Mouse (Mus musculus): ENCODE results near the gene Cidec. TPM values are rescaled to one million over a fixed set of nuclear protein-coding genes. Genes with fewer than 3 reads are reported as not detected.

The Cidec gene
- polyA plus RNA-seq, 1 experiment, result 7.8 TPM

DNA sequence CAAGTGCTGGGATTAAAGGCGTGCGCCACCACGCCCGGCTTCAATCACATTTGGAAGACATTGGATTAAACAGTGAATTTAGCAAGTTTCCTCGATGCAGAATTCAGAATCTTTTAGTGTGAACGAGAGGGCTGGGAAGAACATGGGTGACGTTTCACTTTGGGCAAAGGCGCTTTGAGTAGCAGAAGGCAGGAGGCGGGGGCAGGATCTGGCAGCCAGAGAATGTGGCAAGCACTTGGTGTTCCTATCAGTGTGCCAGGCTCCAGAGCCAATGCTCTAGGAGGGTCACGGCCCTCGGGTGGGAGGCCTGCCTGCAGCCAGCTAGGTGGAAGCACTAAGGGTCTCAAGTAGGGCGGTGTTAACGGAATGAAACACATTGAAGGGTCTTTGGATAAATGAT lies 33.5 kb downstream of the Cidec start:
- 94% methylated on average over 13 of the region's 13 CpGs for WGBS
- no peak for DNase-seq (ENCODE audit: low read depth in 1 of 2, low spot score in 2 of 2)
- Histone ChIP-seq H3K27me3 (ENCODE audit: control insufficient read depth, insufficient read depth, low read length) (no peaks in the 10 kb centered on the region), H3K4me3 (ENCODE audit: extremely low read depth, insufficient read depth, insufficient read length) (no peak overlapping the region), H3K36me3 (ENCODE audit: control insufficient read depth, insufficient read depth, low read length) (peaks cover 18% of the 10 kb centered on the region), H3K4me1 (ENCODE audit: control insufficient read depth, insufficient read depth, insufficient read length) (no peaks in the 10 kb centered on the region), H3K27ac (ENCODE audit: insufficient read depth, low read length) (no peak overlapping the region)
- TF ChIP-seq CTCF (IDR thresholded peaks at IDR 0.05; ENCODE audit: extremely low read depth, insufficient read depth, insufficient read length, insufficient replicate concordance), result no peak
- no peak for TF ChIP-seq POLR2A (IDR thresholded peaks at IDR 0.05; ENCODE audit: low read depth, low read length)

GRCm38 (mm10) chr6:113396270-113397030 lies 39.1 kb downstream of the Cidec start:
- Histone ChIP-seq H3K36me3 (ENCODE audit: control insufficient read depth, insufficient read depth, low read length) (peaks cover 20% of the 10 kb centered on the region), H3K4me1 (ENCODE audit: control insufficient read depth, insufficient read depth, insufficient read length) (peaks cover 7% of the 10 kb centered on the region), H3K27ac (ENCODE audit: insufficient read depth, low read length) (no peak overlapping the region), H3K27me3 (ENCODE audit: control insufficient read depth, insufficient read depth, low read length) (no peaks in the 10 kb centered on the region), H3K4me3 (ENCODE audit: extremely low read depth, insufficient read depth, insufficient read length) (no peak overlapping the region)
- 91% methylated on average over 10 of the region's 10 CpGs for WGBS
- no peak for DNase-seq (ENCODE audit: low read depth in 1 of 2, low spot score in 2 of 2)
- TF ChIP-seq CTCF (IDR thresholded peaks at IDR 0.05; ENCODE audit: extremely low read depth, insufficient read depth, insufficient read length, insufficient replicate concordance) (no peak), POLR2A (IDR thresholded peaks at IDR 0.05; ENCODE audit: low read depth, low read length) (no peak)

DNA sequence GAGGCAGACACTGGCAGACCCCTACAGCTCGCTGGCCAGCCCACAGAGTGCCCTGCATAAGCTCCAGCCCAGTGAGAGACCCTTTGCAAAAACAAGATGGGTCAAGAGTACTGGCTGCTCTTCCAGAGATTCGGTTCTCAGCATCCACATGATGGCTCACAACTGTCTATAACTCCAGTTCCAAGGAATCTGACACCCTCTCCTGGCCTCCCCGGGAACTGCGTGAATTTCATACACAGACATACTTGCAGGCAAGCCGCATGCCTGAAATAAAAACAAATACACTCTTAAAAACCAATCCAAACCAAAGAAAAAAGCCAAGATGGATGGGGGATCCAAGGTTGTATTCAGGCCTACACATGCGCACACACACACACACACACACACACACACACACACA lies 40.1 kb downstream of the Cidec start:
- no peak overlapping the region for H3K4me3 ChIP-seq (ENCODE audit: extremely low read depth, insufficient read depth, insufficient read length)
- TF ChIP-seq CTCF (IDR thresholded peaks at IDR 0.05; ENCODE audit: extremely low read depth, insufficient read depth, insufficient read length, insufficient replicate concordance) (no peak), POLR2A (IDR thresholded peaks at IDR 0.05; ENCODE audit: low read depth, low read length) (no peak)
- H3K36me3 ChIP-seq (ENCODE audit: control insufficient read depth, insufficient read depth, low read length), result peaks cover 16% of the 10 kb centered on the region
- 91% methylated on average over 6 of the region's 6 CpGs for whole genome bisulfite sequencing
- no peaks in the 10 kb centered on the region for H3K27me3 ChIP-seq (ENCODE audit: control insufficient read depth, insufficient read depth, low read length)
- no peak overlapping the region for H3K27ac ChIP-seq (ENCODE audit: insufficient read depth, low read length)
- DNase-seq (ENCODE audit: low read depth in 1 of 2, low spot score in 2 of 2), result no peak
- H3K4me1 ChIP-seq (ENCODE audit: control insufficient read depth, insufficient read depth, insufficient read length), result peaks cover 7% of the 10 kb centered on the region

- Histone ChIP-seq H3K27ac (ENCODE audit: insufficient read depth, low read length) (no peak overlapping the region), H3K27me3 (ENCODE audit: control insufficient read depth, insufficient read depth, low read length) (no peaks in the 10 kb centered on the region), H3K36me3 (ENCODE audit: control insufficient read depth, insufficient read depth, low read length) (peaks cover 20% of the 10 kb centered on the region), H3K4me1 (ENCODE audit: control insufficient read depth, insufficient read depth, insufficient read length) (peaks cover 7% of the 10 kb centered on the region), H3K4me3 (ENCODE audit: extremely low read depth, insufficient read depth, insufficient read length) (no peak overlapping the region)
- WGBS, result 95% methylated on average over 11 of the region's 11 CpGs
- TF ChIP-seq POLR2A (IDR thresholded peaks at IDR 0.05; ENCODE audit: low read depth, low read length), result no peak
- no peak for TF ChIP-seq CTCF (IDR thresholded peaks at IDR 0.05; ENCODE audit: extremely low read depth, insufficient read depth, insufficient read length, insufficient replicate concordance)
- DNase-seq (ENCODE audit: low read depth in 1 of 2, low spot score in 2 of 2), result no peak
Measured at GRCm38 (mm10) chr6:113394811-113395210, 40.7 kb downstream of the Cidec start.

DNA sequence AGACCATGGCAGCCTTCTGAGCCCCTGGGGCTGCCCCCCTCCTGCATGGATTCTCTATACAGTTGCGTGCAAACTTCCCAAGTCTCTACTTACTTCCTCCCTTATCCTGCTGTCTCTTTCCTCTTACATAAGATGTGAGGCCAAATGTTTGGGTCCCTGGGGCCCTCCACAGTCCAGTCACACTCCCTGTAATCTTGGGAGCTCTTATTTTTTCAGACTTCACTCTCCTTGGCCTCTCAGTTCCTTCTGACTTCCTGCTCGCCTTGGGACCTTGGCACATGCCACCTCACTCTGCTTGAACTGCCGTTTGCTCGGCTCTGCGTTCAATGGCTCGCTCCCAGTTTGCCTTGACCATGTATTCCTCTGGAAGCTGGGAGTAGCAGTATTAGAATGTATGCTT lies 41.6 kb downstream of the Cidec start:
- no peak overlapping the region for H3K27ac ChIP-seq (ENCODE audit: insufficient read depth, low read length)
- no peak for DNase-seq (ENCODE audit: low read depth in 1 of 2, low spot score in 2 of 2)
- peaks cover 7% of the 10 kb centered on the region for H3K4me1 ChIP-seq (ENCODE audit: control insufficient read depth, insufficient read depth, insufficient read length)
- peaks cover 27% of the 10 kb centered on the region for H3K36me3 ChIP-seq (ENCODE audit: control insufficient read depth, insufficient read depth, low read length)
- 83% methylated on average over 6 of the region's 6 CpGs for WGBS
- no peak overlapping the region for H3K4me3 ChIP-seq (ENCODE audit: extremely low read depth, insufficient read depth, insufficient read length)
- H3K27me3 ChIP-seq (ENCODE audit: control insufficient read depth, insufficient read depth, low read length), result no peaks in the 10 kb centered on the region
- no peak for TF ChIP-seq POLR2A (IDR thresholded peaks at IDR 0.05; ENCODE audit: low read depth, low read length)
- no peak for TF ChIP-seq CTCF (IDR thresholded peaks at IDR 0.05; ENCODE audit: extremely low read depth, insufficient read depth, insufficient read length, insufficient replicate concordance)

DNA sequence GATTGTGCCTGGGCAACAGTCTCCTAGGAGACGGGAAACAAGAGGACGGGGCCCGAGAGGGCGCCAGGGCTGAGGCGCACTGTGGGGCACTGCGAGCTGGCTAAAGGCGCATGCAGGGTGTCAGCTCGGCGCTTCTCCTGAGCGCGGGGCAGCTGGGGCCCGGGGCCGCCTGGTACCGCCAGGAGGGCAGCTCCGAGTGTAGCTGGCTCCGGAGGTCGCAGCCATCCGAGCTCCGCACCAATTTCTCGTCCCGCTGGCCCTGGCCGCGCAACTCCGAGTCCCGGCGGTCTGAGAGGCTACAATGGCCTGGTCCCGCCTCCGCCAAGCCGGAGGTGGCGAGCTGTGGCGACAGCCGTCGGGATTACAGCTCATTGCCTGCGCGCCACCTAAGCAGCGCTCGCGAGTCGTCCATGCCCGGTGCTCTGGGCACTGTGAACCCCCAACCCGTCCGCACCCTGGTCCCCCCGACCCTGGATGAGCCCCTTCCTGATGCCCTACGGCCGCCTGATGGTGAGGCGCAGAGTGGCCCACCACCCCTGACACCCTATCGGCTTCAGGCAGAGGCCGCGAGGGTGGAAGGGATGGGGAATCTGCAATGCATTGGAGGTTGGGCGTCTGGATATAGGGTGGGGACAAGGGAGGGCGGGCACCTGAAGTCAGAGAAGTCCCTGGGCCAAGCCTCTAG lies 43.0 kb downstream of the Cidec start:
- no peak overlapping the region for H3K27ac ChIP-seq (ENCODE audit: insufficient read depth, low read length)
- WGBS, result 14% methylated on average over 51 of the region's 51 CpGs
- H3K4me3 ChIP-seq (ENCODE audit: extremely low read depth, insufficient read depth, insufficient read length), result no peak overlapping the region
- peaks cover 7% of the 10 kb centered on the region for H3K4me1 ChIP-seq (ENCODE audit: control insufficient read depth, insufficient read depth, insufficient read length)
- H3K36me3 ChIP-seq (ENCODE audit: control insufficient read depth, insufficient read depth, low read length), result peaks cover 35% of the 10 kb centered on the region
- TF ChIP-seq POLR2A (IDR thresholded peaks at IDR 0.05; ENCODE audit: low read depth, low read length) (no peak), CTCF (IDR thresholded peaks at IDR 0.05; ENCODE audit: extremely low read depth, insufficient read depth, insufficient read length, insufficient replicate concordance) (no peak)
- no peak for DNase-seq (ENCODE audit: low read depth in 1 of 2, low spot score in 2 of 2)
- no peaks in the 10 kb centered on the region for H3K27me3 ChIP-seq (ENCODE audit: control insufficient read depth, insufficient read depth, low read length)

GRCm38 (mm10) chr6:113392015-113392386 lies 43.6 kb downstream of the Cidec start:
- Histone ChIP-seq H3K27me3 (ENCODE audit: control insufficient read depth, insufficient read depth, low read length) (no peaks in the 10 kb centered on the region), H3K27ac (ENCODE audit: insufficient read depth, low read length) (no peak overlapping the region), H3K36me3 (ENCODE audit: control insufficient read depth, insufficient read depth, low read length) (peaks cover 40% of the 10 kb centered on the region), H3K4me1 (ENCODE audit: control insufficient read depth, insufficient read depth, insufficient read length) (peaks cover 7% of the 10 kb centered on the region), H3K4me3 (ENCODE audit: extremely low read depth, insufficient read depth, insufficient read length) (no peak overlapping the region)
- 30% methylated on average over 10 of the region's 10 CpGs for WGBS
- no peak for DNase-seq (ENCODE audit: low read depth in 1 of 2, low spot score in 2 of 2)
- TF ChIP-seq CTCF (IDR thresholded peaks at IDR 0.05; ENCODE audit: extremely low read depth, insufficient read depth, insufficient read length, insufficient replicate concordance) (no peak), POLR2A (IDR thresholded peaks at IDR 0.05; ENCODE audit: low read depth, low read length) (no peak)
